Mouse (Mus musculus): ENCODE results near the gene Dld. TPM values are rescaled to one million over a fixed set of nuclear protein-coding genes. Genes with fewer than 3 reads are reported as not detected.

Gene Dld
- polyA plus RNA-seq, 1 experiment from 2014 or later = 214 TPM

DNA sequence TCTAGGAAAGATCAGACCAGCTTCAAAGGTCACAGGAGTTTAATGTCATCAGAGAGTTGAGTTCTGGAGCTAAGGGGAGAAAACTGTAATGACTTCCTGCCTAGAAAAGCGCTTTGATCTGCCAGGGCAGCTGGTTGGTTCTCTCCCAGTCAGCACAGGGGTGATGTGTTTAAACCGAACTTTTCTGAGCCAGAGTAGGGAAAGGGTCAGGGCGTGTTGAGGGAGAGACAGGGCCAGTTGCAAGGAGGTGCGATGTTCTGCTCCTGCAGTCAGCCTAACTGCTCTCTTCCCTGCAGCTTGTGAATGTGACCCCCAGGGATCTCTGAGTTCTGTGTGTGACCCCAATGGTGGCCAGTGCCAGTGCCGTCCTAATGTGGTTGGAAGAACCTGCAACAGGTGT lies 49.0 kb downstream of the Dld start:
- Histone ChIP-seq H3K27ac (replicated peaks in 1 of 2; ENCODE audit: control insufficient read depth in 1 of 2, insufficient read depth in 1 of 2, low read depth in 2 of 2, low read length in 2 of 2) (0 out of 4 replicates have a peak overlapping the region, but pooled peaks of 1 of the 2 experiments have one; percentile 16), H3K9ac (ENCODE audit: low read length) (no peak overlapping the region), H3K36me3 (ENCODE audit: control insufficient read depth, insufficient read depth, low read length) (peaks cover 100% of the 10 kb centered on the region), H3K4me1 (ENCODE audit: control insufficient read depth in 2 of 2, insufficient read depth in 2 of 2, low read length in 2 of 2) (peaks cover 24 to 35% of the 10 kb centered on the region in 2 experiments), H3K4me2 (ENCODE audit: low read length) (no peak overlapping the region), H3K27me3 (ENCODE audit: control insufficient read depth, insufficient read depth, low read length) (no peaks in the 10 kb centered on the region), H3K4me3 (ENCODE audit: control insufficient read depth in 1 of 2, insufficient read depth in 1 of 2, low read depth in 1 of 2, low read length in 2 of 2) (no peak overlapping the region), H3K9me3 (ENCODE audit: control insufficient read depth, low read length) (no peaks in the 10 kb centered on the region)
- ATAC-seq (ENCODE audit: insufficient number of reproducible peaks, insufficient read depth, low FRiP score, low read depth) = no peak
- WGBS = 79% methylated on average over 5 of the region's 5 CpGs

DNA sequence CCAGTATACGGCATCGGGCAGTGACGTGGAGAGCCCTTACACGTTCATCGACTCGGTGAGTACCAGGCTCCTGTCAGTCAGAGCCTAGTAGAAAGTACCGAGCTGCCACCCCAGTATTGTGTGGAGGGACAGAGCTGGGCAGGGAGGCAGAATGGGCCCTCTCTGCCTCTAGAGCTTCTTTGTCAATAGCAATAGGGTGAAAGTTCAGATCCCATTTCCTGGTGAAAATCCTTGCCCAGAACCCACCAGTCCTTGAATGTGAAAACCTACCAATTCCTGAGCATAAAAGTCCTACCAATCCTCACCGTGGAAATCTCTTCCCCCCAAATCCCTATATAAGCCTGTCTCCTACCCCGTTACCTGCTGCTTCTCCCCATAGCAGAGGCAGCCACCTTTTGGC lies 51.0 kb downstream of the Dld start:
- 0 out of 2 replicates have a peak overlapping the region, but pooled peaks have one; percentile 45 for H3K9ac ChIP-seq (ENCODE audit: low read length)
- peaks cover 97% of the 10 kb centered on the region for H3K36me3 ChIP-seq (ENCODE audit: control insufficient read depth, insufficient read depth, low read length)
- no peaks in the 10 kb centered on the region for H3K27me3 ChIP-seq (ENCODE audit: control insufficient read depth, insufficient read depth, low read length)
- WGBS = 69% methylated on average over 9 of the region's 9 CpGs
- H3K4me2 ChIP-seq (ENCODE audit: low read length) = no peak overlapping the region
- H3K27ac ChIP-seq (replicated peaks in 1 of 2; ENCODE audit: control insufficient read depth in 1 of 2, insufficient read depth in 1 of 2, low read depth in 2 of 2, low read length in 2 of 2) = peak overlapping the region; percentile 79 to 84
- no peaks in the 10 kb centered on the region for H3K9me3 ChIP-seq (ENCODE audit: control insufficient read depth, low read length)
- H3K4me3 ChIP-seq (ENCODE audit: control insufficient read depth in 1 of 2, insufficient read depth in 1 of 2, low read depth in 1 of 2, low read length in 2 of 2) = no peak overlapping the region
- peaks cover 19 to 25% of the 10 kb centered on the region in 2 experiments for H3K4me1 ChIP-seq (ENCODE audit: control insufficient read depth in 2 of 2, insufficient read depth in 2 of 2, low read length in 2 of 2)
- peak; percentile 24; the same call in 1 of the 2 replicates for ATAC-seq (ENCODE audit: insufficient number of reproducible peaks, insufficient read depth, low FRiP score, low read depth)

DNA sequence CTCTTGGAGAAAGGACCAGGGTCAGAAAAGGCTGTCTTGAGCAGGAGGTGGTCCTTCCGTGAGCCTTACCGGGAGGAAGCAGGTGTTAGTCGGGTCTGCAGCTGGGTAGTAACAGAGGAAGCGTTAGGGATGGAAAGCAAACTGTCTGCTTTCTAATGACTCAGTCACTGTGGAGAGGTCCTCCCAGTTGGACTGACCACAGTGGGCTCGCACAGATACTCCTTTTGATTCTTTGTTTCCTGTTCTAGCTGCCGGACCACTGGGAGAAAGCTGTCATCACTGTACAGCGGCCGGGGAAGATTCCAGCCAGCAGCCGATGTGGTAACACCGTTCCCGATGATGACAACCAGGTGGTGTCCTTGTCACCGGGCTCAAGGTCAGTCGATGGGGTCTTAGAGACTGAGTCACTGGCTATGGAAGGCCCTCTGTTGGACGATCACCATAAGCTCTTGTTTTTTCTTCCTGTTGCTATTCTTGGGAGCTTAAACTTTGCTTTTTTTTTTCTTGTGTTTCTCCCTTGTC lies 51.5 kb downstream of the Dld start:
- Histone ChIP-seq H3K4me1 (ENCODE audit: control insufficient read depth in 2 of 2, insufficient read depth in 2 of 2, low read length in 2 of 2) (peaks cover 23 to 29% of the 10 kb centered on the region in 2 experiments), H3K27ac (replicated peaks in 1 of 2; ENCODE audit: control insufficient read depth in 1 of 2, insufficient read depth in 1 of 2, low read depth in 2 of 2, low read length in 2 of 2) (peak overlapping the region; percentile 79 to 84), H3K36me3 (ENCODE audit: control insufficient read depth, insufficient read depth, low read length) (peaks cover 97% of the 10 kb centered on the region), H3K9me3 (ENCODE audit: control insufficient read depth, low read length) (no peaks in the 10 kb centered on the region), H3K4me3 (ENCODE audit: control insufficient read depth in 1 of 2, insufficient read depth in 1 of 2, low read depth in 1 of 2, low read length in 2 of 2) (no peak overlapping the region), H3K4me2 (ENCODE audit: low read length) (no peak overlapping the region), H3K9ac (ENCODE audit: low read length) (0 out of 2 replicates have a peak overlapping the region, but pooled peaks have one; percentile 45), H3K27me3 (ENCODE audit: control insufficient read depth, insufficient read depth, low read length) (no peaks in the 10 kb centered on the region)
- WGBS = 22% methylated on average over 14 of the region's 14 CpGs
- peak; percentile 80 for ATAC-seq (ENCODE audit: insufficient number of reproducible peaks, insufficient read depth, low FRiP score, low read depth)

DNA sequence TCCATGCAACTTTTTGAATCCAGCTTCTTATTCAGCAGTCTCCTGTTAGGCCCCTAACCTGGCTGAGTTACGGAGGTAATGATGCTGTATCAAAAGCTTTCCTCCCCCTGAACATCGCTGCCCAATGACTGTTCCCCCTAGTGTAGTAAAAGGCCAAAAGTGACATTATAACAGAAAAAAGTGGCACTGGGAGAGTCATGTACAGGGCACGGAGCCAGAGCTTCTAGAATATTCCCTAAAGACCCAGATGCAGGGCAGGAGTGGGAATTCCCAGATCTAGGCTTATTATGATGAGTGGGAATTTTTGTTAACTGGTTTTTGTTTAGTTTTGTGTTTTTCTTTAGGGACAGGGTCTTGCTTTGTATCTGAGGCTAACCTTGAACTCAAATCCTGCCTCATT lies 52.1 kb downstream of the Dld start:
- no peak for ATAC-seq (ENCODE audit: insufficient number of reproducible peaks, insufficient read depth, low FRiP score, low read depth)
- 0 out of 2 replicates have a peak overlapping the region, but pooled peaks have one; percentile 27 for H3K9ac ChIP-seq (ENCODE audit: low read length)
- H3K27ac ChIP-seq (replicated peaks in 1 of 2; ENCODE audit: control insufficient read depth in 1 of 2, insufficient read depth in 1 of 2, low read depth in 2 of 2, low read length in 2 of 2) = peak overlapping the region; percentile 79 to 84
- no peaks in the 10 kb centered on the region for H3K27me3 ChIP-seq (ENCODE audit: control insufficient read depth, insufficient read depth, low read length)
- no peak overlapping the region for H3K4me2 ChIP-seq (ENCODE audit: low read length)
- peaks cover 29 to 35% of the 10 kb centered on the region in 2 experiments for H3K4me1 ChIP-seq (ENCODE audit: control insufficient read depth in 2 of 2, insufficient read depth in 2 of 2, low read length in 2 of 2)
- H3K9me3 ChIP-seq (ENCODE audit: control insufficient read depth, low read length) = no peaks in the 10 kb centered on the region
- peaks cover 97% of the 10 kb centered on the region for H3K36me3 ChIP-seq (ENCODE audit: control insufficient read depth, insufficient read depth, low read length)
- no peak overlapping the region for H3K4me3 ChIP-seq (ENCODE audit: control insufficient read depth in 1 of 2, insufficient read depth in 1 of 2, low read depth in 1 of 2, low read length in 2 of 2)
- WGBS = 94% methylated on average over 3 of the region's 3 CpGs

DNA sequence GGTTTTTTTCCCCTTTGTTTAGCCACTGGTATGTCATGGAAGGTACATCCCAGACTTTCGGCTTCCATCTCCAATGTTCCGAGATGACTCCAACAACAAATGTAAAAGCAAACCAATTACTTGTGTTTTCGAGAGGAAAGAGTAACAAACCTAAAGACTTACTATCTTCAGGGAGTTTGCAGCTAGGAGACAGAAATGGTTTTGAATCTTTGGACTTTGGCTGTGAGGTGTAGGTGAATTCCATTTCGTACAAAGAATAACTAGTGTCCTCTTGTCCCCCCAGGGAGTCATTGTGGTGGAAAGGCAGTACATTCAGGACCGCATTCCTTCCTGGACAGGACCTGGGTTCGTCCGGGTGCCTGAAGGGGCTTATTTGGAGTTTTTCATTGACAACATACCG lies 52.7 kb downstream of the Dld start:
- Histone ChIP-seq H3K9me3 (ENCODE audit: control insufficient read depth, low read length) (no peaks in the 10 kb centered on the region), H3K4me2 (ENCODE audit: low read length) (no peak overlapping the region), H3K27ac (replicated peaks in 1 of 2; ENCODE audit: control insufficient read depth in 1 of 2, insufficient read depth in 1 of 2, low read depth in 2 of 2, low read length in 2 of 2) (0 out of 4 replicates have a peak overlapping the region, but pooled peaks of 1 of the 2 experiments have one; percentile 79), H3K9ac (ENCODE audit: low read length) (no peak overlapping the region), H3K36me3 (ENCODE audit: control insufficient read depth, insufficient read depth, low read length) (peaks cover 95% of the 10 kb centered on the region), H3K27me3 (ENCODE audit: control insufficient read depth, insufficient read depth, low read length) (no peaks in the 10 kb centered on the region), H3K4me1 (ENCODE audit: control insufficient read depth in 2 of 2, insufficient read depth in 2 of 2, low read length in 2 of 2) (peaks cover 33 to 41% of the 10 kb centered on the region in 2 experiments), H3K4me3 (ENCODE audit: control insufficient read depth in 1 of 2, insufficient read depth in 1 of 2, low read depth in 1 of 2, low read length in 2 of 2) (no peak overlapping the region)
- ATAC-seq (ENCODE audit: insufficient number of reproducible peaks, insufficient read depth, low FRiP score, low read depth) = no peak
- WGBS = 86% methylated on average over 8 of the region's 8 CpGs

DNA sequence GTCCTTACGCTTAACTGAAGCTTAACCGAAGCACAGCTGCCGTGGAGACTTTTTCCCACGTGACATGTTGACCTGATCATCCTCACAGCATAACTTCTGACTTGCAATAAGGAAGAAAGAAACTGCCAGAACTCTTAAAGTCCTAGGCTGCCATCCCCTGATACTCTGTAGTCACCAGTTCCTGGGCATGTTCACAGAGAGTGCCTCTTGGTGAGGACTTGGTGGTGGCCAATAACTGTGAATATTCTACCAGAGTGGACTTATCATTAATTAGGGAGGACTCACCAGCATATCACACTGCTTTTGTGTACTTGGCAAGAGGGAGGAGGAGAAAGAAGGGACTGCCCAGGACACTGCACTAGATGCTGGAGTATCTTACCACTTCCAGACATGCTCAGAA lies 53.1 kb downstream of the Dld start:
- no peaks in the 10 kb centered on the region for H3K9me3 ChIP-seq (ENCODE audit: control insufficient read depth, low read length)
- H3K27me3 ChIP-seq (ENCODE audit: control insufficient read depth, insufficient read depth, low read length) = no peaks in the 10 kb centered on the region
- H3K27ac ChIP-seq (replicated peaks in 1 of 2; ENCODE audit: control insufficient read depth in 1 of 2, insufficient read depth in 1 of 2, low read depth in 2 of 2, low read length in 2 of 2) = no peak overlapping the region
- ATAC-seq (ENCODE audit: insufficient number of reproducible peaks, insufficient read depth, low FRiP score, low read depth) = no peak
- H3K36me3 ChIP-seq (ENCODE audit: control insufficient read depth, insufficient read depth, low read length) = peaks cover 91% of the 10 kb centered on the region
- H3K4me2 ChIP-seq (ENCODE audit: low read length) = no peak overlapping the region
- H3K4me1 ChIP-seq (ENCODE audit: control insufficient read depth in 2 of 2, insufficient read depth in 2 of 2, low read length in 2 of 2) = peaks cover 35 to 45% of the 10 kb centered on the region in 2 experiments
- H3K4me3 ChIP-seq (ENCODE audit: control insufficient read depth in 1 of 2, insufficient read depth in 1 of 2, low read depth in 1 of 2, low read length in 2 of 2) = no peak overlapping the region
- H3K9ac ChIP-seq (ENCODE audit: low read length) = no peak overlapping the region
- WGBS = 89% methylated on average over 4 of the region's 4 CpGs

DNA sequence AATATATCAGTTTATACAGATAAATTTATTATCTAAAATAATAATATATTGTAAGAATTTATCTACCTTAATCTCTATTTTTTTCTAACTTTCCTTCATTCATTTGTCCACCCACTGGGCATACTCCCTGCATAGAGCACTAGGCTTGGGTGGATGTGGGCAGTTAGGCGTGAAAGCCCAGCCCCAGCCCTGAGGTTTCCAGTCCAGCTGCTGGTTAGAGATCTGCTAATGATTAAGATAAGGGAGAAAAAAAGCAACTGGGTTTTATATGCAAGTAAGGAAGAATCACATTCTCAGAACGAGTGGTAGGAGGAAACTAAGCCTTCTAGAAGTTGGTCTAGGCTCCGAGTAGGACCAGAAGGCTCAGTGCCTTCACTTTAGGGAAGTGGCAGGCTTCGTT lies 55.2 kb downstream of the Dld start:
- Histone ChIP-seq H3K27me3 (ENCODE audit: control insufficient read depth, insufficient read depth, low read length) (no peaks in the 10 kb centered on the region), H3K4me1 (ENCODE audit: control insufficient read depth in 2 of 2, insufficient read depth in 2 of 2, low read length in 2 of 2) (peaks cover 41 to 62% of the 10 kb centered on the region in 2 experiments), H3K4me2 (ENCODE audit: low read length) (no peak overlapping the region), H3K36me3 (ENCODE audit: control insufficient read depth, insufficient read depth, low read length) (peaks cover 88% of the 10 kb centered on the region), H3K4me3 (ENCODE audit: control insufficient read depth in 1 of 2, insufficient read depth in 1 of 2, low read depth in 1 of 2, low read length in 2 of 2) (no peak overlapping the region), H3K9ac (ENCODE audit: low read length) (no peak overlapping the region), H3K27ac (replicated peaks in 1 of 2; ENCODE audit: control insufficient read depth in 1 of 2, insufficient read depth in 1 of 2, low read depth in 2 of 2, low read length in 2 of 2) (0 out of 4 replicates have a peak overlapping the region, but pooled peaks of 1 of the 2 experiments have one; percentile 25), H3K9me3 (ENCODE audit: control insufficient read depth, low read length) (no peaks in the 10 kb centered on the region)
- 73% methylated on average over 4 of the region's 4 CpGs for WGBS
- ATAC-seq (ENCODE audit: insufficient number of reproducible peaks, insufficient read depth, low FRiP score, low read depth) = no peak

DNA sequence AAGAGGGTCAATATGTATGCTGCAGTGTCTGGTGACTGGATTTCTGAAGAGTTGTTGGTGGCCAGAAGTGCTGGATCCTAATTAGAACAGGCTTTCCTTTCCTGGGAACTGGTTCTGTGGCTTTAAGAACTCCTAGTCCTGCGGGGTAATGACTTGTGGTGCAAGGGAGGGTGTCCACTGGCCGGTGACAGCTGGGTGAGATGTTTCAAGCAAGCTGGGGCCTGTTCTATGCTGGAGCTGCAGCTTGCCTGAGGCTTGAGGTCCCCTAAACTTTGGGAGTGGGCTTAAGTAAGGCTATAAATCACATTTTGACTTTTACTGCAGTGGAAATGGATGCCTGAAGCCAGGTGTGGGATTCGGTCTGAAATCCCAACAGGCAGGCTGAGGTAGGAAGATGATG lies 55.7 kb downstream of the Dld start:
- no peaks in the 10 kb centered on the region for H3K27me3 ChIP-seq (ENCODE audit: control insufficient read depth, insufficient read depth, low read length)
- peak overlapping the region; percentile 39 to 84 for H3K27ac ChIP-seq (replicated peaks in 1 of 2; ENCODE audit: control insufficient read depth in 1 of 2, insufficient read depth in 1 of 2, low read depth in 2 of 2, low read length in 2 of 2)
- peaks cover 41 to 61% of the 10 kb centered on the region in 2 experiments for H3K4me1 ChIP-seq (ENCODE audit: control insufficient read depth in 2 of 2, insufficient read depth in 2 of 2, low read length in 2 of 2)
- WGBS = 46% methylated on average over 3 of the region's 3 CpGs
- no peak for ATAC-seq (ENCODE audit: insufficient number of reproducible peaks, insufficient read depth, low FRiP score, low read depth)
- H3K4me3 ChIP-seq (ENCODE audit: control insufficient read depth in 1 of 2, insufficient read depth in 1 of 2, low read depth in 1 of 2, low read length in 2 of 2) = no peak overlapping the region
- H3K9me3 ChIP-seq (ENCODE audit: control insufficient read depth, low read length) = no peaks in the 10 kb centered on the region
- peak overlapping the region; percentile 2; the same call in 1 of the 2 replicates for H3K9ac ChIP-seq (ENCODE audit: low read length)
- H3K4me2 ChIP-seq (ENCODE audit: low read length) = no peak overlapping the region
- H3K36me3 ChIP-seq (ENCODE audit: control insufficient read depth, insufficient read depth, low read length) = peaks cover 88% of the 10 kb centered on the region

Measured in heart, embryonic 14.5 days (tissue).